8 mouse cellular contexts compared by ENCODE assay signal in the genomic region with DNA sequence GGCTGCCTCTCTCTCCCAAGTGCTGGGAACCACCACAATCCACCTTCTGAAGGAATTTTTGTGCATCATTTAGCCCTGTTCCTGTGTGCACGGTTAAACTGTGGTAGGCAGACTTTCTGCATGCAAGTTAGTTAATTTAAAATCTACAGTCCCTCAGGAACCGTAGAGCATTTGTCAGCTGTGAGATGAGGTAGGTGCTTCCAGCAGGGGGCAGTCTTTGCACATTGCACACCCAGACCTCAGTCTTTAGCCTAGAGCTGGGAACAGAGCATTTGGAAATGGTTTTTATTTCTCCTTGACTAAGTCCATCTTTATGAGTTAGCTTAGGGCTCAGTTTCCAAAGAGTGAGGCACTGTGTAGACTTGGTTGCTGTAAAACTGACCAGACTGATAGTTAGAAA. TPM values are rescaled to one million over a fixed set of nuclear protein-coding genes. Genes with fewer than 3 reads are reported as not detected.
DNase-seq lines count a peak whose midpoint lies in the region; ATAC-seq lines count a peak whose summit lies in the region.

No protein-coding gene starts in this region.

- no peak overlapping the region for H3K27ac ChIP-seq in liver, embryonic 12.5 days

- no peak overlapping the region for H3K9ac ChIP-seq in liver, embryonic 12.5 days

- 55% methylated on average over 2 of the region's 2 CpGs for WGBS in liver, embryonic 12.5 days (ENCODE audit: insufficient replicate concordance)

- H3K36me3 ChIP-seq in liver, embryonic 12.5 days: peaks cover 100% of the 10 kb centered on the region

- no peak overlapping the region for H3K4me3 ChIP-seq in liver, embryonic 12.5 days

- peak; percentile 62 for DNase-seq in liver
- DNase-seq in NIH3T3 (ENCODE audit: low read depth): peak; percentile 81
- DNase-seq in cerebellum, postnatal 14 days: peak; percentile 76 to 82
- peak; percentile 41 to 61 for DNase-seq in gastrocnemius, postnatal 4 days (ENCODE audit: low spot score in 2 of 2)
- DNase-seq in layer of hippocampus, postnatal 36 days: peak; percentile 58 to 68
- DNase-seq in naive thymus-derived CD4-positive, alpha-beta T cell, adult 2 months (ENCODE audit: low read depth): peak; percentile 66

- no peaks in the 10 kb centered on the region for H3K4me1 ChIP-seq in liver, embryonic 12.5 days

- no peak overlapping the region for H3K4me2 ChIP-seq in liver, embryonic 12.5 days

- no peaks in the 10 kb centered on the region for H3K9me3 ChIP-seq in liver, embryonic 12.5 days (replicated peaks)

- no peak for ATAC-seq in liver, embryonic 12.5 days
- no peak for ATAC-seq in activated CD4-positive, CD25-positive, alpha-beta regulatory T cell, adult 4 months

- no peaks in the 10 kb centered on the region for H3K27me3 ChIP-seq in liver, embryonic 12.5 days (replicated peaks)

RNA-seq across cellular contexts. Expression of gene Fzd9, which starts 14.5 kb away (rescaled TPM):
- polyA plus RNA-seq in liver, embryonic 12.5 days (2016; fragmentation: Nextera tagmentation; extraction: Ambion mirVana): 0.58 and 0.74 TPM in 2 replicates
- 10 to 100 TPM; 16.0 to 20.2 TPM for total RNA-seq in gastrocnemius, postnatal 4 days (2021)
- 1 to 10 TPM; 4.1 to 5.7 TPM for total RNA-seq in layer of hippocampus, postnatal 36 days (2021)
- polyA plus RNA-seq in activated CD4-positive, CD25-positive, alpha-beta regulatory T cell, adult 4 months (2017; shearing (Covaris generic)): not detected

RNA-seq across cellular contexts. Expression of gene Baz1b, which starts 49.5 kb away (rescaled TPM):
- 35.2 and 37.6 TPM in 2 replicates for polyA plus RNA-seq in liver, embryonic 12.5 days (2016; fragmentation: Nextera tagmentation; extraction: Ambion mirVana)
- total RNA-seq in gastrocnemius, postnatal 4 days (2021): 10 to 100 TPM; 59.4 to 63.6 TPM
- total RNA-seq in layer of hippocampus, postnatal 36 days (2021): 10 to 100 TPM; 78.5 to 86.3 TPM
- 10 to 100 TPM; 20.8 to 23.9 TPM for polyA plus RNA-seq in activated CD4-positive, CD25-positive, alpha-beta regulatory T cell, adult 4 months (2017; shearing (Covaris generic))
